Mouse (Mus musculus) mature B cell (primary cell): ENCODE data around the gene Bmp8a.
"Not testable (repeated sequence)": the region's sequence is repeated elsewhere in the genome, so short reads cannot be mapped to it uniquely, and the experiment has no call there.

Experiments
- in situ Hi-C: fragments of 300-500 bp; cut with MboI; formaldehyde crosslinking; loops from 2 replicates; pipeline ENCODE4 v1.14.3; 2019

The Bmp8a gene

GRCm38 (mm10) chr4:123342642-123343470, at the start of gene Bmp8a:
TSS of gene Bmp8a (minus strand) at chr4:123343252.
- in situ Hi-C loops = no loop called here

- in situ Hi-C loops = no loop called here
Observed at GRCm38 (mm10) chr4:123392187-123392586, 49.1 kb upstream of the Bmp8a start.

GRCm38 (mm10) chr4:123385028-123385427, 42.0 kb upstream of the Bmp8a start:
- in situ Hi-C loops = no loop called here

GRCm38 (mm10) chr4:123383173-123383572, 40.1 kb upstream of the Bmp8a start:
- in situ Hi-C loops = no loop called here

- in situ Hi-C loops = no loop called here
Observed at GRCm38 (mm10) chr4:123382051-123382450, 39.0 kb upstream of the Bmp8a start.

- in situ Hi-C loops = no loop called here
Observed at GRCm38 (mm10) chr4:123381598-123381997, 38.5 kb upstream of the Bmp8a start.

- in situ Hi-C loops = loop anchor here (10.0 kb wide), 1 partner anchor 119 kb away; no protein-coding TSS in a partner anchor
Observed at GRCm38 (mm10) chr4:123376031-123376430, 33.0 kb upstream of the Bmp8a start.

GRCm38 (mm10) chr4:123374316-123375008, 31.4 kb upstream of the Bmp8a start:
- in situ Hi-C loops = loop anchor here (10.0 kb wide), 1 partner anchor 120 kb away; no protein-coding TSS in a partner anchor

- in situ Hi-C loops = no loop called here
Observed at GRCm38 (mm10) chr4:123363555-123363954, 20.5 kb upstream of the Bmp8a start.

- in situ Hi-C loops = no loop called here
Observed at GRCm38 (mm10) chr4:123360771-123361170, 17.7 kb upstream of the Bmp8a start.

- in situ Hi-C loops = no loop called here
Observed at GRCm38 (mm10) chr4:123358613-123359012, 15.6 kb upstream of the Bmp8a start.

GRCm38 (mm10) chr4:123355941-123356340, 12.9 kb upstream of the Bmp8a start:
- in situ Hi-C loops = no loop called here

GRCm38 (mm10) chr4:123353271-123353877, 10.3 kb upstream of the Bmp8a start:
- in situ Hi-C loops = no loop called here

GRCm38 (mm10) chr4:123343471-123343789, 378 bp upstream of the Bmp8a start:
- in situ Hi-C loops = no loop called here

- in situ Hi-C loops = no loop called here
Observed at GRCm38 (mm10) chr4:123342091-123342641, 886 bp downstream of the Bmp8a start.

- in situ Hi-C loops = no loop called here
Observed at GRCm38 (mm10) chr4:123340232-123340631, 2.8 kb downstream of the Bmp8a start.

- in situ Hi-C loops = no loop called here
Observed at GRCm38 (mm10) chr4:123337693-123338092, 5.4 kb downstream of the Bmp8a start.

- in situ Hi-C loops = no loop called here
Observed at GRCm38 (mm10) chr4:123335796-123336585, 7.1 kb downstream of the Bmp8a start.

GRCm38 (mm10) chr4:123335244-123335643, 7.8 kb downstream of the Bmp8a start:
- in situ Hi-C loops = not testable (repeated sequence)

GRCm38 (mm10) chr4:123334177-123334576, 8.9 kb downstream of the Bmp8a start:
- in situ Hi-C loops = no loop called here

GRCm38 (mm10) chr4:123333151-123333550, 9.9 kb downstream of the Bmp8a start:
- in situ Hi-C loops = no loop called here

- in situ Hi-C loops = not testable (repeated sequence)
Observed at GRCm38 (mm10) chr4:123331961-123332360, 11.1 kb downstream of the Bmp8a start.
